Mouse (Mus musculus) cerebellum, adult 2 months (tissue): ENCODE results near the gene Ldb3. TPM values are rescaled to one million over a fixed set of nuclear protein-coding genes. Genes with fewer than 3 reads are reported as not detected.

Source experiments
- DNase-seq, 2 experiments: peaks; one replicate each; pipeline ENCODE4 v3.0.0; 2021
- H3K27ac ChIP-seq: fragments of 200-500 bp; 2 replicates; pipeline ENCODE4 v1.5.1; 2012; ENCODE audit warnings: low read length, control low read depth, inconsistent platforms; ENCODE audit not compliant: insufficient read depth
- H3K27me3 ChIP-seq: fragments of 200-500 bp; 2 replicates; pipeline ENCODE4 v1.6.1; 2012; ENCODE audit warnings: inconsistent platforms, mild to moderate bottlenecking, low read length, moderate library complexity; ENCODE audit not compliant: control insufficient read depth, insufficient read depth
- H3K4me1 ChIP-seq: fragments of 200-500 bp; 2 replicates; pipeline ENCODE4 v1.6.1; 2011; ENCODE audit warnings: low read length; ENCODE audit not compliant: control insufficient read depth, insufficient read depth
- H3K4me3 ChIP-seq: fragments of 200-500 bp; replicated peaks from 2 replicates; pipeline ENCODE3; 2011; ENCODE audit warnings: mild to moderate bottlenecking, low read depth, low read length, control low read depth; ENCODE audit not compliant: insufficient read depth
- CTCF ChIP-seq: fragments of 200-500 bp; IDR thresholded peaks from 2 replicates; pipeline ENCODE4 v1.5.1; 2011; ENCODE audit warnings: low read depth, mild to moderate bottlenecking, control low read depth, low read length, moderate library complexity, borderline replicate concordance; ENCODE audit not compliant: insufficient read depth
- POLR2A ChIP-seq: fragments of 200-500 bp; IDR thresholded peaks from 2 replicates; pipeline ENCODE4 v1.6.1; 2011; ENCODE audit warnings: low read length, control low read depth, borderline replicate concordance; ENCODE audit not compliant: insufficient read depth
- WGBS: fragments of 180-500 bp; shearing (Covaris S2); methylation state at CpG from one replicate; pipeline ENCODE4 v1.1.7; 2018; 5-methylcytosine and 5-hydroxymethylcytosine counted together
- polyA plus RNA-seq: library from polyadenylated mRNA; depleted of rRNA; stranded (reverse); fragments of >200 nt; gene quantifications from 2 replicates; pipeline ENCODE4 v1.2.3, GENCODE M21; 2012

The Ldb3 gene
- polyA plus RNA-seq, 1 experiment: 7.0 TPM

GRCm38 (mm10) chr14:34514120-34514519 is 74.4 kb downstream of the Ldb3 start:
- no peak for DNase-seq
- 25% methylated on average over 6 of the region's 6 CpGs for WGBS

GRCm38 (mm10) chr14:34512602-34513001 is 75.9 kb downstream of the Ldb3 start:
- Histone ChIP-seq H3K4me1 (no peaks in the 10 kb centered on the region), H3K27me3 (no peaks in the 10 kb centered on the region), H3K27ac (no peak overlapping the region), H3K4me3 (no peak overlapping the region)
- no peak for TF ChIP-seq POLR2A
- no peak for DNase-seq
- 91% methylated on average over 4 of the region's 4 CpGs for WGBS

More at GRCm38 (mm10) chr14:34514120-34514519, 74.4 kb downstream of the Ldb3 start:
- H3K4me3 ChIP-seq: no peak overlapping the region
- H3K27me3 ChIP-seq: no peaks in the 10 kb centered on the region
- H3K4me1 ChIP-seq: no peaks in the 10 kb centered on the region
- no peak overlapping the region for H3K27ac ChIP-seq
- TF ChIP-seq CTCF (no peak), POLR2A (no peak)

- Histone ChIP-seq H3K4me3 (no peak overlapping the region), H3K27ac (no peak overlapping the region), H3K4me1 (no peaks in the 10 kb centered on the region), H3K27me3 (no peaks in the 10 kb centered on the region)
- TF ChIP-seq POLR2A (no peak), CTCF (no peak)
- 83% methylated on average over 11 of the region's 11 CpGs for WGBS
- no peak for DNase-seq
These were observed 76.6 kb downstream of the Ldb3 start for GRCm38 (mm10) chr14:34511901-34512300.

GRCm38 (mm10) chr14:34508842-34509439 is 79.5 kb downstream of the Ldb3 start:
- DNase-seq: no peak
- Histone ChIP-seq H3K4me1 (peaks cover 2% of the 10 kb centered on the region), H3K27ac (no peak overlapping the region), H3K4me3 (no peak overlapping the region), H3K27me3 (no peaks in the 10 kb centered on the region)
- TF ChIP-seq CTCF: no peak
- TF ChIP-seq POLR2A: no peak
- 69% methylated on average over 7 of the region's 7 CpGs for WGBS

- H3K4me1 ChIP-seq: peaks cover 3% of the 10 kb centered on the region
- H3K27ac ChIP-seq: no peak overlapping the region
These were observed 80.2 kb downstream of the Ldb3 start for GRCm38 (mm10) chr14:34508187-34508840.

GRCm38 (mm10) chr14:34505309-34505708 is 83.2 kb downstream of the Ldb3 start:
- no peak for TF ChIP-seq POLR2A
- no peak for TF ChIP-seq CTCF
- H3K27me3 ChIP-seq: no peaks in the 10 kb centered on the region
- WGBS: 91% methylated on average over 7 of the region's 7 CpGs

More at GRCm38 (mm10) chr14:34508187-34508840, 80.2 kb downstream of the Ldb3 start:
- Histone ChIP-seq H3K27me3 (no peaks in the 10 kb centered on the region), H3K4me3 (no peak overlapping the region)
- TF ChIP-seq POLR2A: no peak
- TF ChIP-seq CTCF: no peak
- WGBS: 69% methylated on average over 4 of the region's 4 CpGs
- no peak for DNase-seq

GRCm38 (mm10) chr14:34504377-34504776 is 84.1 kb downstream of the Ldb3 start:
- no peaks in the 10 kb centered on the region for H3K27me3 ChIP-seq
- no peak overlapping the region for H3K27ac ChIP-seq
- H3K4me1 ChIP-seq: peaks cover 11% of the 10 kb centered on the region
- 71% methylated on average over 5 of the region's 5 CpGs for whole genome bisulfite sequencing
- no peak for TF ChIP-seq CTCF
- TF ChIP-seq POLR2A: no peak
- H3K4me3 ChIP-seq: no peak overlapping the region
- DNase-seq: no peak

More at GRCm38 (mm10) chr14:34505309-34505708, 83.2 kb downstream of the Ldb3 start:
- Histone ChIP-seq H3K4me3 (no peak overlapping the region), H3K4me1 (peaks cover 5% of the 10 kb centered on the region), H3K27ac (no peak overlapping the region)
- DNase-seq: no peak

GRCm38 (mm10) chr14:34503759-34504158 is 84.7 kb downstream of the Ldb3 start:
- Histone ChIP-seq H3K27me3 (no peaks in the 10 kb centered on the region), H3K27ac (no peak overlapping the region; the same call in 1 of the 2 replicates), H3K4me1 (peaks cover 11% of the 10 kb centered on the region), H3K4me3 (no peak overlapping the region)
- TF ChIP-seq CTCF (no peak), POLR2A (no peak)
- 55% methylated on average over 6 of the region's 6 CpGs for WGBS
- DNase-seq: no peak
